Mouse (Mus musculus) adrenal gland (tissue): Measurements from ENCODE around the gene Ccdc149.

Experiments
- intact Hi-C: fragments of 180-260 bp; cut with DNase I; formaldehyde crosslinking; loops from one replicate; pipeline ENCODE4 v1.15.1; 2025
- long read RNA-seq, 2 experiments: library from polyadenylated mRNA; unstranded; transcript quantifications; one replicate each; pipeline ENCODE4 v2.0.0; 2020; ENCODE audit warnings: borderline replicate concordance in 1 of 2; ENCODE audit not compliant: insufficient replicate concordance in 1 of 2

The Ccdc149 gene
- long read RNA-seq, experiment 1, partial matches to known transcripts, result 1 of 2 reads
- long read RNA-seq, experiment 1, other reads (novel, unspliced or antisense), result 0 of 2 reads
- long read RNA-seq, experiment 2, partial matches to known transcripts, result 0 of 3 reads
- long read RNA-seq, experiment 2, other reads (novel, unspliced or antisense), result 3 of 3 reads

GRCm38 (mm10) chr5:52470991-52471801 is at the start of gene Ccdc149:
Gene Ccdc149 (minus strand): TSS chr5:52471521.
- intact Hi-C loops, result no loop called here

- intact Hi-C loops, result loop anchor here (10.0 kb wide), 1 partner anchor 305 kb away; no protein-coding TSS in a partner anchor
Observed at GRCm38 (mm10) chr5:52519921-52520320, 48.6 kb upstream of the Ccdc149 start.

DNA sequence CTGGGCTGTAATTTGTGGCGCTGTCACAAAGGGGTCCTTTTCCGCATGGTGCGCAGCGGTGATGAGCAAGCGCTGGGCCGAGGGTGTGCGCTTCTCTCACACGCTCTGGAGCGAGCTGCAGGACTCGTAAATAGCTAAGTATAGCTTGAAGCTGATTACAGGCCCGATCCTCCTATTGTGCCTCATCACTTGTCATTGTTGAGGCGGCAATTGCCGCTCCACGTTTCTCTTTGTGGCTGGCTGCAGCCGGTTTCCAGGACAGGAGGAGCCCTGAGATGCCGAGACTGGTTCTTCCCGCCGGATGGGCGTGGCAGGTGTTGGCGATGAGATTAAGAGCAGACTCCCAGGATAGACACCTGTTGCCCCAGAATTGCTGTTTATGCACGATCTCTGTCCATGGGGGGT is 44.8 kb upstream of the Ccdc149 start:
- intact Hi-C loops, result loop anchor here (10.0 kb wide), 1 partner anchor 309 kb away; no protein-coding TSS in a partner anchor

- intact Hi-C loops, result loop anchor here (10.0 kb wide), 1 partner anchor 309 kb away; no protein-coding TSS in a partner anchor
Observed at GRCm38 (mm10) chr5:52515246-52516021, 44.1 kb upstream of the Ccdc149 start.

DNA sequence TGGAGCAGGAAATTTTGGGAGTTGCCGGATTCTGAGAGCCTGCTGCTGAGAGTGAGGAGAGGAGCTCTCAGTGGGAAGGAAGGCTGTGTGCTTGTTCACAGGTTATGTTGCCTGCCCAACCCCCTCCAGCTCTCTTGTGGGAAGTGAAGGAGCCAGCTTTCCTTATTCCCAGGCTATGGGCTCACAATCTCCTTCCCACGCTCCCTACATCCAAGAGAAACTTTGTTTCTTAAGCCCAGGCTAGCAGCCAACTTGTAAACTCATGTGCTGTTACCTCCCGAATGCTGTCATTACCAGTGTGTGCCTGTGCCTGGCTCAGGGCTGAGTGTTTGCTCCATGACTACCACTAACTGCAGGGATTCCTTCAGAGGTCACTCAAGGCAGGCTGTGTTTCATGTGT is 39.8 kb upstream of the Ccdc149 start:
- intact Hi-C loops, result loop anchor here (10.0 kb wide), 1 partner anchor 314 kb away; no protein-coding TSS in a partner anchor

GRCm38 (mm10) chr5:52509416-52509815 is 38.1 kb upstream of the Ccdc149 start:
- intact Hi-C loops, result no loop called here

DNA sequence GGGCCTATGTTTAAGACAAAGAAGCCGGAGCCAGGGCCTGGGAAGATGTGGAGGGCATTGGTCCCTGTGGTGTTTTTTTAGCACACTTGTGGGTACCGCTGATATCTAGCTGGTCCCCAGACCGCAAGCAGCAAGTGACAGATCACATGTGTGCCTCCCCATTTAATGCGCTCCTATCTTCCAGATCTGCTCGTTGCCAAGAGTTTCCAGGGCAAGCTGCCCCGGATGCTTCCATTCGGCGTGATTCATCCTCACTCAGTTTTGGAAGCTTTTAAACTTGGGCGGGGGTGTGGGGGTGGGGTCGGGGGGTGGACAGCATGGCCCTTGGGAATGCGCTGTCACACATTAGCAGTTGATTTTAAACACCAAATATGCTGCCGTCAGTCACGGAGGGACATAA is 33.3 kb upstream of the Ccdc149 start:
- intact Hi-C loops, result no loop called here

DNA sequence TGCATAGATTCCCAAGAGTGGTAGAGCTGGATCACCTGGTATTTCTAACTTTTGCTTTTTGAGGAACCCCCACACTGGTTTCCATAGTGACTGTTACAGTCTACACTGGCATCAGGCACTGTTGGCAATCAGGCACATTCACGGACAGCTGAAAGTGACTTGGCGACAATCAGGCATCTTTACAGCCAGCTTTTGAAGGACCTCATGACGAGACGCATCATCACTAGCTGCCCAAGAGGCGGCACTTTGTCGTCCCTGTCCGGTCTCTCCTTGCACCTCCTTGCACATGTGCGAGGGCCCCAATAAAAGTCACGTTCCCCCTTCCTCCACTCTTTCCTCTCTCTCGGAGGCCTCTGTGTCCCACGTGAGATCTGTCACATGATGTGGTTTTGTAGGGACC is 32.8 kb upstream of the Ccdc149 start:
- intact Hi-C loops, result no loop called here

GRCm38 (mm10) chr5:52495671-52496070 is 24.4 kb upstream of the Ccdc149 start:
- intact Hi-C loops, result no loop called here

- intact Hi-C loops, result no loop called here
Observed at GRCm38 (mm10) chr5:52491496-52491895, 20.2 kb upstream of the Ccdc149 start.

DNA sequence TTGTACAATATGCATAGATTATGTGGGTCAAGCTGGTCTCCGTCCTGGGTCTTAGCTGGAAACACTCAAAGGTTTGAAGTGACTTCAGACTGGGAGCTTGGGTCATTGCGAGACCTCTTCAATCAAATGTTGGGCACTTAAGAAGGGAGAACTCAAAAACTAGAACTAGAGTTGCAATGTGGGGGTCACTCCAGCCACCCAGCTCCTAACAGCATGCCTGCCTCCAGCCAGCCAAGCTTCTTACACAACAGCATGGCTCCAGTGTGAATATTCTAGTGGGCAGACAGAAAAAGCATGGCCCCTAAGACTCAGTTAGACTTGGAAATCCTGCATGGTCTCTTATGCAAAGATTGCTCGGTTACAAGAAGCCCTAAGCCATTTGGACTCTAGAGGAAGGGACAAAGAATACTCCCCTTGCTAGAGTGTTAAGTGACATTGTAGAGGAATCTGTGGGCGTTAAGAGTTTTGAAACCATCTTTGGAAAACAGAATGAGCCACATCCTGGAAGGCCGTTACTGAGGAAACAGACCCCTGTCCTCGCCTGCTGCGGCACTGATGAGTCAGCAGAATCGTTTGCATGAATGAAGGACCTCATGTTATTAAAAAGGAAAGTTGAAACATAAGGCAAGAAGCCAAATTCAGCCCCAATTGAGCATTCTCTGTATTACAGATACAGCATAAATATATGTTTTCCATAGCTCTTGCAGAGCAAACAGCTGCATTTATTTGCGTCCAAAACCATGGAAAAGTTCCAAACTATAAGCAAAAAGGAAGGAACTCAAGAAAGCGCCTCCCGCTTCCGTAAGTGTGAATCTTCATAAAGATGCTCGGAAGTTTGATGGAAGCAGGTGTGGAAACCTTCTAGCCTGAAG is 16.5 kb upstream of the Ccdc149 start:
- intact Hi-C loops, result no loop called here

GRCm38 (mm10) chr5:52476826-52477225 is 5.5 kb upstream of the Ccdc149 start:
- intact Hi-C loops, result loop anchor here (2.0 kb wide), 1 partner anchor 288 kb away; no protein-coding TSS in a partner anchor

DNA sequence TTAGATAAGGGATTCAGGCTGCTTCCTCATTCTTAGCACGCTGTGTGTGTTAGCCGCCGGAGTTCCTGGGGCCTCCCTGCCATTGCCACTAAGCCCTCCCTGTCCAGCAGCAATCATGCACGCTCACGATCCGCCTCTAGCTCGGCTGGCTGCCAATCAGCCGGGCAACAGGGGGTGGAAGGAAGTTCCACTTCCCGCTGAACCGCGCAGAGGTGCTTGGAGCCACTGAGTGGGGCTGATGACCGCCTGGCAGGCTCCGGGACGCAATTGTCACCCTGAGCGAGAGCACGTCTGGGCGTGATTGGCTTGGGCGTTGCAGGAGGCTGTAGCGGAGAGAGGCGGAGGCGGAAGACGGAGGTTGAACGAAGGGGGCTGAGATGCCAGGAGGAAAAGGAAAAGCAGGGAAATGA is 5.0 kb upstream of the Ccdc149 start:
- intact Hi-C loops, result loop anchor here (2.0 kb wide), 1 partner anchor 287 kb away; no protein-coding TSS in a partner anchor

GRCm38 (mm10) chr5:52473988-52474387 is 2.7 kb upstream of the Ccdc149 start:
- intact Hi-C loops, result no loop called here

DNA sequence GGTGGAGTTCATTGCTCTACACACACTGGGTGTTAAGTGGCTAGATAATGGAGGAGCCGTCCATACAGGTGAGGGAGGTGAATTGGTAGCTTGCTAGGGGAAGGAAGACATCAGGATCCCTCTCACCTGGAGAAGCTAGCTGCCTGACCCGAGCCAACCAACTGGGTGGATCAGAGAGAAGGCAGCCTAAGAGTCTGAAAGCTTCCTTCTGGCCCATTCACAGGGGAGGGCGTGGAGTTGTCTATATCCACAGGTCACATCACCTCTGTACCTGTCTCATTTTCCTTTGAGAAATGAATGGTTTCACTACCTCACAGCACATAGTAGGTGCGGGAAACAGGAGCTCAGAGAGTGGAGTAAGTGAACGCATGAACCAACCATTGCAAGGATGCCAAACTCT is 770 bp downstream of the Ccdc149 start:
- intact Hi-C loops, result no loop called here

DNA sequence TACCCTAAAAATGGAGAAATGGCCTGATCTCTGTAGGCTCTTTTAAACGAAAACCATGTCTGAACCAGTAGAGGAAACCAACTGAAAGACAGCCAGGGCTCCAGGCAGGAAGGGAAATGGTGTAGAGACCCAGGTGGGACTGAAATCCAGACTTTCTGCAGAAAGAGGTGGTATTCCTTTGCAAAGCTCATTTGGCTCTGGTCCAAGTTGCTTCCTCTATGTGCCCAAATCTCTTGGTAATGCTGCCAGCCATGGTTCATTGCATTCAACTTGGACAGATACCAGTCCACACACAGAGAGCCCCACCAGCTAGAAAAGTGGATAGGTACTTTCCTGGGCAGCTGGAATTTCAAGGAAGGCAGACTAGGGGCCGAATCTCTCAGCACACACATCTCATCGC is 3.5 kb downstream of the Ccdc149 start:
- intact Hi-C loops, result no loop called here

DNA sequence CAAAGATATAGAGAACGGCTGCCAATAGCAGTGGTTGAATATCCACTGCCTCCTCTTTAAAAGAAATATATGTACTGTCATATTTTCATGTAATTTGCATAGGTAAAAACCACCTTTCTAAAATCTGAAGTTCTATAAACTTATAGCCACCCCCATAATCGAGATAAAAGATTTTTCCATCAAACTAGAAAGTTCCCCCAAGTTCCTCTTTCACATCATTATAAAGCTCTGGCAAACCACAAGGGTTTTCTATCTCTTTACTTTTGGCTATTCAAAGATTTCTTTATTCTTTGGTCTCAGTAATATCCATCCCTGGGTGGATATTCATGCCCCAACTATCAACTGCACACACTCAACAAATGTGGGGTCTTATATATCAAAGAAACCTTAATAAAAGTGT is 8.9 kb downstream of the Ccdc149 start:
- intact Hi-C loops, result no loop called here

DNA sequence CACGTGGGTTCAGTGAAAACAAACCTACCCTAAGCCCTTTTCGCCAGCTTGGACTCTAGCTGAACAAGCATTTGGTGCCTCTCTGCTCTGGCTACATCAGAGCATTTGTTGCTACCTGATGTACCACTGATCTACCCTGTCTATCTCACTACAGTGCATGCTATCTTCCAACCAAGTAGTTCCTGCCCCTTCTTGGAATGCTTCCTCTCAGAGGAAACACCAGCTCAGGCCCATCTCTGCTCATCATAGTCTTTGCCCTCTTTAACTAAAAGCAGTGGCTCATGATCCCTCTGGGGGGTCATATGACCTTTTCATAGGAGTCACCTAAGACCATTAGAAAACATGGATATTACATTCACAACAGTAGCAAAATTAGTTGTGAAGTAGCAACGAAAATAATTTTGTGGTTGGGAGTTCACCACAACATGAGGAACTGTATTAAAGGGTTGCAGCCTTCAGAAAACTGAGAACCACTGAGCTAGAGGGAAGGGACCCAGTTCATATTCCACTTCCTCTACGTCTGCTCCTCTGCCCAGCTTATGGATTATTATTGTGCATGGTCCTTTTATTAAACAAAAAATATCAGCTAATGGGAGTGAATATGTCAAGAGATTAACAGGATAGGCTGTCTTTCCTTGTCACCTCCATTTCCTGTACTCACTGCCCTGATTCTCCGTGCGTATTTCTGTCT is 9.7 kb downstream of the Ccdc149 start:
- intact Hi-C loops, result no loop called here

- intact Hi-C loops, result no loop called here
Observed at GRCm38 (mm10) chr5:52459308-52459707, 12.0 kb downstream of the Ccdc149 start.

DNA sequence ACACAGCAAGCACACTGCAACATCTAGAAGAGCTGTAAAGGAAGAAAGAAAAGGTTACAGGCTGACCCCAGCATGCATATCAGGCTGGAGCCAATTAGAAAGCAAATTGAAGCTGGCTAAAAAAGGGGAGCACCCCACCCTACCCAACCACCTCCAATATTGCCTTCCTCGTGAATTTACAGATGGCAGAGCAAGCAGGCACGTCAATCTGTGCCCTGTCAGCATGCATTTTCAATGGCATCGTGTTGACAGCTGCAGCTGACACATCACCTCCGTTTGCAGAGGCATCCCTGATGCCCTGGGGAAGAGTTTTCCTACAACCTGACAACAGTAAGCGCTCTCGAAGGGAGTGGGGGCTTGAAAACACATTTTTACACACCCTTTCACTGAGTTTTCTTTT is 14.2 kb downstream of the Ccdc149 start:
- intact Hi-C loops, result no loop called here
